Mouse (Mus musculus): ENCODE data around the gene Flt3.

Gene Flt3

DNA sequence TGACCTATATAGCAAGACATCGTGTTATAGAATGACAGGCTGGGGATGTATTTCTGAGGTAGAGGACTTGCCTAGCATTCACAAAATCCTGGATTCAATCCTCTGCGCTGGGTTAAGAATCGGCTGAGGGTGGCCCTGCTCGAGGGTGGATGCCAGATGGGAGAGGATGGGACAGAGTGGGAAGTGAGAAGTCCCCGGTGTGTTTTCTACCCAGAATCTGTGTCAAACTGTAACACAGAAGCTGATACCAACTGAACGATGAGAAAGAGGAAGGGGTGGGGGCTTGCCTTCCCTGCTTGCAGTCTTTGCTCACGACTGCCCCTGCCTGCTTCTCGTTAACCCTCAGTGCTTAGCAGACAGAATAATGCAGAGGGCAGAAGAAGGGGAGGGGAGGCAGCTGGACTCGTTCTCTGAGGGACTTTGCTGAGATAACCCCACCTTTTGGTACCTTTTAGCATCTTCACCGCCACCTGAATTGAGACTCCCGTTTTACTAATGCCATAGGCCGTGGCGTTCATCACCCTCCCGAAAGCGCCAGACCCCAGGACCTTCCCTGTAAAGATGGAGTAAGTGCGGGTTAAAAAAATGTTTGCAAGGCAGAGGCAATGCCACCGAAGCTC, 46.0 kb downstream of the Flt3 start:
- DNase-seq (ENCODE audit: low read depth), result no peak

DNA sequence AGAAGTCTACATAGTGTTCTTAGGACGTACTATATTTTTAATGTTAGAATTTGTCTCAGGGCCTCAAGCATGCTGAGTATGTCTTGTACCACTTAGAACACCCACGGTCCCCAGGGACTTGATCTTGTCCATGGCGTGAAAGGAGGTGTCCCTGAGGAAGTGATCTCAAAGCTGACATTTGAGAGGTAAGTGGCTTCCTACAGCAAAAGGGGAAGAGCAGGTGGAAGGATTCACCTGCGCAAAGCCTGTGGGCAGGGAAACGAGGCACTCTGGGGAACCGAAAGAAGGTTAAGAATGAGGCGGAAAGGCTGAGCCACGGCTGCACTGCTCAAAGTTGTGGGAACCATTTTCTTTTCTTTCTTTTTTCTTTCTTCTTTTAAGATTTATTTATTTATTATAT, 48.4 kb downstream of the Flt3 start:
- DNase-seq (ENCODE audit: low read depth), result no peak

DNA sequence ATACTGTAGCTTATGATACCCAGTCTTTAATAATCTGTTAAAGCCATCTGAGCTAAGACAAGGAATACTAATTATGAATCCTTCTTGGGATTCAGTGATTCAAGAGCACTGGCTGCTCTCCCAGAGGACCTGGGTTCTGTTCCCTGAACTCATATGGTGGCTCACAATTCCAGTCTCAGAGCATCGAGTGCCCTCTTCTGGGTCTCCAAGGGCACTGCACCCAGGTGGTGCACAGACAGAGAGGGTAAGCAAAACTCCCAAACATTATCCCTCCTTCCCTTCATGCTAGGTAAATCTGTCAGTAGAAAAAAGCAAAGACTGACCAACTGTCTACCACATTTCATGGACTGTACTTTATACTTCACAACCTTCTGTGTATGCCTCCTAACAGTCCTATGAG, 54.3 kb downstream of the Flt3 start:
- DNase-seq (ENCODE audit: low read depth), result no peak

DNA sequence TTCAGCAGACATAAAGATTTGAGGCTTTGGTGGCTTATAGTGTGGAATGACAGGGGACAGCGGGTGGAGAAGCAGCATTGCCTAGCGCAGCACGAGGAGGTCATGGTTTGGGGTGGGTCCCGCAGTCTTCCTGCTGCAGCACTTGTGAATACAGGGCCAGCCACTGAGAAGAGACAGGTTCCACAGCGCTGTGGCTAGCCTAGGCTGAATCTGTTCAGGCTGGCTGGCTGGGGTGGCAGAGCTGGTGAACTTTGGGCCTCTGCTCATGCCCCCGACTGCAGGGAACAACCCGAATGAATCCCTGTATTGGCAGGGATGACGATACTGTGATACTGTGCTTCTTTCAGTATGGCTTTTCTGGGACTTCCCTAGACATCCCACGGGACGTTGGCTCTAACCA, 56.4 kb downstream of the Flt3 start:
- DNase-seq (ENCODE audit: low read depth), result no peak

DNA sequence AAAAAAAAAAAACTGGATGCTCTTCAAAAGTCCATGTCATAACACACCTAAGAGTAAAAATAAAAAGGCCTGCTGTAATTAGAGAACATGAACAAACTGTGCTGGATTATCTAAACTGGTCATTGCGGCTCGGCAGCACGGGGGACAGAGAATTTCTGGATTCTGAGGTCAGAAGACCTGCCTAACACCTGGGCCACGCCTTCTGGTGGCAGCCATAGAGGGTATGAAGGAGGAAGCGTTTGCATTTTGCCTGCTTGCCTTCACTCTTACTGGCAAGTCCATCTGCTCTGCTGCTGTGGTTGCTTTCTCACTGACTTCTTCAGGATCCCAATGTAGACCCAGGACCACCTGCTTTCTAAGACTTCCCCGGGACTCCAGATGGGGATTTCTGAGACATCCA, 57.4 kb downstream of the Flt3 start:
- no peak for DNase-seq (ENCODE audit: low read depth)

DNA sequence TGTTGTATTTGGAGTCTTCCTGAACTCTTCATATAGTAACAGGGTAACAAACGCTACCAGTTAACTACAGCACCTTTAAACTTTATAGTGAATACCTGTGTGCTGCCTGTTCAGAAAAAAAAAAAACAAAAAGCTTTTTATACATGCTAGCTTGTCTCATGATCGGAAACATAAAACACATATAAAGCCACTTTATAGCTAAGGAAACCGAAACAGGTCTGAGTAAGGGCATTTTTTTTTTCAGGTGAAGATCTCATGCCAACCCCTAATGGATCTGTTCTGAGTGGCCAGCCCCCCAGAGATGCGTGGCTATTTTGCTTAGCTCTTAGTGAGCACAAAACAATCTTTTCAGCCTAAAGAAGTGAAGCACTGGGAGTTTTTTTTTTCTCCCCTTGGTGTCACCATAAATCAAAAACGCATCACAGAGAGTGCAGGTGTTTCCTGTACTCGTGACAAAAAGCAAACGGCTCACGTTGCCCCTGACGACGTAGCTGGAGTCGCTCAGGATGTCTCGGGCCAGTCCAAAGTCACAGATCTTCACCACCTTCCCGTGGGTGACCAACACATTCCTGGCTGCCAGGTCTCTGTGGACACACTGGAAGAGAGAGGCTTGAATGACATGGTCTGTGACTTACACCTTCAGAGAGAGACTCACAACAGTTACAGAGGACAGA, 59.4 kb downstream of the Flt3 start:
- DNase-seq (ENCODE audit: low read depth), result peak; percentile 63

DNA sequence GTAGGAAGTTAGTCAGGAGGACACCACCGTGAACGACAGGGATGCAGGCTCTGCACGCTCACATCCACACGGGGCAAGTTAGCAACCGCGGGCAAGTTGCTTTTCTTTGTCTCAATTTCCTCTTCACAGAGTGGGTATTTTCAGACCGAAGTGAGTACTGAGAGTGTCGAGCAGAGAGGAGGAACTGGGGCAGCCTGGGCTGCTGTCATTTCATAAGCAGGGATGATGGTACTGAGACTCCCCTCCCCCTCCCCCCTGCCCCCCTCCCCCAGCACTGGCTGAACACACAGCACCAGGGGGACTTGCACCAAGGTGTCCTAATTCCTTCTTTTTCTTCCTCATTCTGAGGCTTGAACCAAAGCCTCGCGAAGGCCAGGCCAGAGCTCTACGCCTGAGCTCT, 60.7 kb downstream of the Flt3 start:
- no peak for DNase-seq (ENCODE audit: low read depth)

DNA sequence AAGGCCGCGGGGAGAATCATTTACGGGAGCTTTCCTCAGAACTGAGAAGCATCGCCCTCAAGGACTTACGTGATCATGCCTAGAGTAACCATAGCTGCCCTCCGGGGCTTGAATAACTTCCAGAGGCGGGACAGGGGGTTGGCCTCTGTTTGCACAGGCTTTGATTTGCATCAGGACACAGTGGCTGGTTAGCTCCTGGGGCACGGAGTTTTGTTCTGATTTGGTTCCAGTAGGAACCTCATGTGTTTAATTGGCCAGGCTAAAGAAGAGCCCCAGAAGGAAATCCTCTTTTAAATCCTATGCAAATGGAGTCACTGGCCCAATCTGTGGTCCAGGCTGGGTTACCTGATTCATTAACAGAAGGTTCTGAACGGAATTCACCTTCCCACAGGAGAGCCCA, 61.3 kb downstream of the Flt3 start:
- DNase-seq (ENCODE audit: low read depth), result no peak

DNA sequence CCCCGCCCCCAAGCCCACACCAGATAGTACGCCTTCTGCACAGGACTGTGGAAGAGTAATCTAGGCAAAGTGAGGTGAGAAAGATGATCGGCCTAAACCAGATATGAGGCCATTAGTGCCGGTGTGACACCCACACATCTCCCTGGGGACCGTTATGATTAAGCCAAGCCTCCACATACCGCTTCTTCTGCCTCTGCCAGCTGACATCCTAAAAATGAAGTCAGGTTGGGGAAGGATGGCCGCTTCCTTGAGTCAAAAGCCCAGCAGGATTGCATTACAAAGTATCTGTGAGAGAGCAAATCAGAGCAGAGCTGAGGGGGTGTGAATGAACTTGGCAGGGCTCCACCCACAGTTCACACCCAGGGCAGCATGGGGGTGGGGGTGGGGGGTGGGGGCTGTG, 67.6 kb downstream of the Flt3 start:
- DNase-seq (ENCODE audit: low read depth), result no peak

DNA sequence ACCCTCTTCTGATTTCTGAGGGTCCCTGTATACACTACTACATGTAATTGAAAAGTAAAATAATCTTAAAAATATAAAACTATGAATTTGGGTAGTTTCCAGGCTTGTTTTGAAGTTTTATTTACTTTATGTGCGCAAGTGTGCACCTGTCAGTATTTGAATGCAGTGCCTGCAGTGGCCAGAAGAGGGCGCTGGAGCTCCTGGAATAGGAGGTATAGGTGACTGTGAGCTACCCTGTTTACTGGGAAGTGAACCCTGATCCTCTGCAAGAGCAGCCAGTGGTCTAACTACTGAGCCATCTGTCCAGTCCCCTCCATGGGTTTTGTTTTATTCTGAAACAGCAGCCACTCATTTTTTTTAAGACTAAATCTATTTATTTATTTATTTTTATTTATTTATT, 68.7 kb downstream of the Flt3 start:
- DNase-seq (ENCODE audit: low read depth), result peak; percentile 59

DNA sequence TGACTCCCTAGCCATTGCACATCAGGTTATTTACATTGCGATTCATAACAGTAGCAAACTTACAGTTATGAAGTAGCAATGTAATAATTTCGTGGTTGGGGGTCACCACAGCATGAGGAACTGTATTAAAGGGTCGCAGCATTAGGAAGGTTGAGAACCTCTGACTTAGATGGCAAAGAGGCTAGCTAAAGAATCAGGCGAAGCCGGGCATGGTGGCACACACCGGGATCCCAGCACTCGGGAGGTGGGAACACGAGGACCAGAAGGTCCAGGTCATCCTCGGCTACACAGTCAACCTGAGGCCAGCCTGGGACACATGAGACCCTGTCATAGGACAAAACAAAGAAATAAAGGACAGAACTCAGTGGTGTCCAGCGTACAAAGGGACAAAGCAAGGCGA, 70.3 kb downstream of the Flt3 start:
- DNase-seq (ENCODE audit: low read depth), result no peak

DNA sequence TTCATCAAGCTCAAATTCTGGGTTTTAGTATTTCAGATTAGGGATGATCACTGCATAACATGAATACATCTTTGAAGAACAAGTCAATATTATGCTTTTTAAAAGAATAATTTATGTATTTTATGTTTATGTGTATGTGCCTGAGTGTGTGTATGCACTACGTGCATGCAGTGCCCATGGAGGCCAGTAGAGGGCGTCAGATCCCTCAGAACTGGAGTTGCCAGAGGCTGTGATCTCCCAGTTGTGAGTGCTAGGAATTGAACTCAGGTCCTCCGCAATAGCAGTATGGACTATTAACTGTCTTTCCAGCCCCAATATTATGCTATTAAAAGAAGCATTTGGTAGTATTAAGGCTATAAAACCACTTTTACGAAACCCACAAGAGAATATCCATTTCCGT, 72.7 kb downstream of the Flt3 start:
- no peak for DNase-seq (ENCODE audit: low read depth)

DNA sequence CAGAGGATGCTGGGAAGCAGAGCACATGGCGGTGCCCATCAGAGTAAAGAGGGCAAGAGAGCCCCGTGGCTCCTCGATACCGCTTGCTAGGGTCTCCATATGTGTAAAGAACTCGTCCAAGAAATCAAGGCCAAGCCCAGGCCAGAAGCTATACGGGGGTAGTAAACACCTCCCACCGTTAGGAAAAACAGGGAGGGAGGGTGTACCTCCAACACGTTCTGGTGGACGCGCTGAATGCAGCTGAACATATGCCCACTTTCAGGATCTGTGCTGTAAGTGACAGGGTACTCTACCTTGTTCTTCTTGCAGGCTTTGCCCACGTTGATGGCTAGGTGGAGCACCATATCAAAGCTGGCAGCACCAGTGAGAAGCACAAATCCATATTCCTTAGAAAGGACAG, 74.4 kb downstream of the Flt3 start:
- no peak for DNase-seq (ENCODE audit: low read depth)

DNA sequence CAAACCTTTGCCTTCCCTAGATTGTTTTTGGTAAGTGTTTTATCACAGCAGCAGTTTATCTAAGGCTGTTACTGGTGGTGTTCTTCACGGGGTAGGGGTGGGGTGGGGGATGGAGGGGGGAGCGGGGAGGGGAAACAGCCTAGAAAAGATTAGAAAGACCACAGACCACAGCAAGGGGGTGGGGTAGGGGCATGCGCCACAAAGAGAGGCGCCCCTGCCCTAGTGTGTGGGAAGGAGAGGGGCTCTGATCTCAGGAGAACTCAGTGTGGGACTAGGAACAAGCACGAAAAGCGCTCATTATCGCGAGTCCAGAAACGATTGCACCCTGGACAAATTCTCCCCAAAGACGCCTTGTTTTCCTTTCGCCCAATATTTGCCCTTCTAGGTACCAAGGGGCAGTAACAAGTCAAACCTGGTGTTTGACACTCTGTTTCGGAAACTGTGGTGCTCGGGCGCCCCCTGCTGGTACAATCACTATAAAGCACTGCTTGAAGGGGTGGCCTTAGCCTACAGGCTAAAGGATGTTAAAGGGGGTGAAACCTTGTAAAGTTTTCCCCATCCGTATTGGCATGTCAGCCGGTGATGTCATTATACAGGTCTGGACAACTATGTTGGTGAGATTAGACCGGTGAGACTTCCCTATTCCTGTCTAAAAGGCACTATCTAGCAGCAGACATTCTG, 76.9 kb downstream of the Flt3 start:
- peak; percentile 78 for DNase-seq (ENCODE audit: low read depth)

DNA sequence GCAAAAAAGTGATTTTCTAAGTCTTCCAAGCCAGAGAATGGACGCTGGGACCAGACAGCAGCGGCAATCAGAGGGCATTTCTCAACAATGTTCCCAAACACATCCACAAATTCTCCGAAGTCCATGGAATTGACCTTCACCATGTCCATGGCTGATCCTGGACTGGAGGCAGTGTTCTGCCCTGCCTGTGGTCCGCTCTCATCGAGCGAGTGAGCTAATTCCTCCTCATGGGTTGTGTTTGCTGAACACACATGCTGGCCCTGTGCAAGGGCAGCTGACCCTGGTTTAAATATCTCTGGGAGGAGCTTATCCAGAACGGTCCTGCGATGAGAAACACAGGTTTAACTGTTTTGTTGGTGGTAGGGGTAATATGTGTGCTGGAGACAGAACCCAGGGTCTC, 78.1 kb downstream of the Flt3 start, which contains the start of gene Urad:
Gene Urad, minus strand, starts transcription at position 258 of the 400 bp plus-strand sequence.
- DNase-seq (ENCODE audit: low read depth), result no peak

DNA sequence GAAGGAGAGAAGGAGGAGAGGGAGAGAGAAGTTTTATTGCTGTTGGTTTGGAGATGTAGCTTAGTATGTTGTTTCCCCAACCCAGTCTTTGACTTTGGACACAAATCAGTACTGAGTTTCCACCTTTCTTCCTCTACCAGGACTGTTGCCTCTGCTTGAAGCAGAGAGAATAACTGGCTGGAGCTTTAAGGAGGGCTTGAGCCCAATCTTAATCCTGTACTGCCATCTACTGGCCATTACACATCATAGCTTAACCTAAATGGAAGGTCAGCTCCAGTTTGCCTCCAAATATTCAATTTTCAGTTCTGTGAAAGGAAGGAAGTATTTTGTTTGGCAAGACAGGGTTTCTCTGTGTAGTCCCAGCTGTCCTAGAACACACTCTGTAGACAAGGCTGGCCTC, 80.6 kb downstream of the Flt3 start:
- no peak for DNase-seq (ENCODE audit: low read depth)

DNA sequence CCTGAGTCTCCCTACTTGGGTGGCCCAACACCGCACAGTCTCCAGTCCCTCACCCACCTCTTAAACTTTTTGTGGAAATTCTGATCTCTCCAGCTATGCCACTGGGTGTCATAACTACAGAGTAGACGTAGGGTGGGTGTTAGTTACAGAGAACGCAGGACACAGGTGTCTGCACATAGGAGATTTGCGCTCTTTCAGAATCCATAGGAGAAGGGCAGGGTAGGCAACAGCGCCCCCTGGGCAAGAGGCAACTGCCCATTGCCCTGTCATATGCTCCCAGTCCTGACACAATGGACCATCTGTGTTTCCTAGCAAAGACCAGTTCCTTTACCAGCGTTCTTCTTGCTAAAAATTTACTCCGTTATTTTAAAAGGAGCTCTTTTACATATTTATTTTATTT, 82.3 kb downstream of the Flt3 start:
- no peak for DNase-seq (ENCODE audit: low read depth)

DNA sequence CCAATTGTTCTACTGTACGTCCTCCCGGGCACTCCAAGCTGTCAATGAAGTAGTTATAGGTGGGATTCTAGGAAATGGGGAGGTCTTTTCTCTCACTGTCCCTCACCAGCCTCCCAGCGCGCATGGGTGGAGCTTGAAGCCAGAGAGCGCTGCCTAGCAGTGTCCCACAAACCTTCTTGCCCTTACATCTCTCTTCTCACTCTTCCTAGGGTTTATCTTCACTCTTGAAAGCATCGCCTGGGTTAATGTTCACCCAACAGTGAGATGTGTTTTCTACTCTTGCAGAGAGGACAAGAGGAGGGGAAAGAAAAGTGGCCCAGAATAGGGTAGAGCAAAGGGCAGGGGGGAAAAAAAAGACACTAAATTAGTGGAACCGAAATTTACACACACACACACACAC, 83.0 kb downstream of the Flt3 start:
- no peak for DNase-seq (ENCODE audit: low read depth)

DNA sequence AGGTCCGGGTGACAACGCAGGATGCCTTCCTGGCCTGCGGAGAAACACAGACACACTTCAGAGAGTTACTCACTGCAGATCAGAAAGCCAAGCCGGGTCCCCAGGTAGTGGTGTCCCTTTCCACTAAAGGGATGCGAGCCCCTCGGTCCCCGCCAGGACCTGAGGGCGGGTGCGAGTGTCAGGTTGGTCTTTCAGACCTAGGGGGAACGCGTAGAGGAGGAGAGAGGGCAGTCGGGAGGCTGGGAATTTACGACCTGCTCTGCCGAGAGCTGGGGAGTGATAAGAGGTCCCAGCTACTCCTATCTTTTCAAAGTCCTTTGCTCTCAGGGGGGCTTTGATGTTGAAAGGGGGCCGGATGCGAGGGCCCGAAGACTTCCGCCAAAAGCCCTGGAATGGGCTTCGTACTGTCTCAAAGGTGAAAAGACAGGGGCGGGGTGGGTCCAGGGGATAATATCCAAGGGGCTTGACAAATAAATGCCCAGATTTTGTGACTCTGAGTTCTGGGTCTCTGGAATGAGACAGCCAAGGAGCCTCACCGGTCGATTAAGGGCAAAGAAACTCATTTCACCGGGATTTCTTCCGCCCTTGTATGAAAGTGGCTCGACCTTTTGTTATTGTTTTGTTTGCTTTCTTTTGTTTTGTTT, 84.7 kb downstream of the Flt3 start:
- no peak for DNase-seq (ENCODE audit: low read depth)

DNA sequence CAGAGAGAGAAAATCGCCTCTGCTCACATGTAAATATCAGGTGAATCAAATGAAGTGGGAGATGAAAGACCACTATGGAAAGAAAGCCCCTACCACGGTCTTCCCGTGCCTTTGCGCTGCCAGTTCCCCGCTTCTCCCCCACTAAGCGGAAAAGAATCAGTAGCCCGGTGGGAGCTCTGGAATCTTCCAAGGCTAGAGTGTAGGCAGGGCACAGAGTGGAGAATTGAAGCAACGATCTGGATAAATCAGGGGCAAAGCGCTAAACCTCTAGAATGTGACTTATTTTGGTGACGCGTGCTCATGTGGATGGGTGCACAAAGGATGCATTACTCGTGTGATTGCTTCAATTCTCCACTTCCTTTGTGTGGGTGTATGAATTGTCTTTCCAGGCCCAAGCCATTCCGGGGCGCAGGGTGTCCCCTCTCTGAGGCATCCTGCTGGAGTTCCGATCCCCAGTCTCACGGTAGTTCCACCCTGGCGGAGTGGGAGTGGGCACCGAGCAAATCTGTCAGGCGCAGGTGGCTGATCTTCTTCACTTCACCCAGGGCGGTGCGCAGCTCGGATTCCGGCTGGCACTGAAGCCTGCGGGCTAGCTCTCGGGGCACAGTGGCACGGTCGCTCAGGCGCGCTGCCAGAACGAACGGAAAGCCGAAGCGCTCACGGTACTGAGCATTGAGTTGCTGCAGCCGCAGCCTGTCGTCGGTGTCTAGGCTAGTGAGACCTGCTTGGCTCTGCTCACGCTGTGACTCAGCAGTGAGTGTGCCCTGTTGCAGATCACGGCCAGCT, 85.5 kb downstream of the Flt3 start:
- no peak for DNase-seq (ENCODE audit: low read depth)

DNA sequence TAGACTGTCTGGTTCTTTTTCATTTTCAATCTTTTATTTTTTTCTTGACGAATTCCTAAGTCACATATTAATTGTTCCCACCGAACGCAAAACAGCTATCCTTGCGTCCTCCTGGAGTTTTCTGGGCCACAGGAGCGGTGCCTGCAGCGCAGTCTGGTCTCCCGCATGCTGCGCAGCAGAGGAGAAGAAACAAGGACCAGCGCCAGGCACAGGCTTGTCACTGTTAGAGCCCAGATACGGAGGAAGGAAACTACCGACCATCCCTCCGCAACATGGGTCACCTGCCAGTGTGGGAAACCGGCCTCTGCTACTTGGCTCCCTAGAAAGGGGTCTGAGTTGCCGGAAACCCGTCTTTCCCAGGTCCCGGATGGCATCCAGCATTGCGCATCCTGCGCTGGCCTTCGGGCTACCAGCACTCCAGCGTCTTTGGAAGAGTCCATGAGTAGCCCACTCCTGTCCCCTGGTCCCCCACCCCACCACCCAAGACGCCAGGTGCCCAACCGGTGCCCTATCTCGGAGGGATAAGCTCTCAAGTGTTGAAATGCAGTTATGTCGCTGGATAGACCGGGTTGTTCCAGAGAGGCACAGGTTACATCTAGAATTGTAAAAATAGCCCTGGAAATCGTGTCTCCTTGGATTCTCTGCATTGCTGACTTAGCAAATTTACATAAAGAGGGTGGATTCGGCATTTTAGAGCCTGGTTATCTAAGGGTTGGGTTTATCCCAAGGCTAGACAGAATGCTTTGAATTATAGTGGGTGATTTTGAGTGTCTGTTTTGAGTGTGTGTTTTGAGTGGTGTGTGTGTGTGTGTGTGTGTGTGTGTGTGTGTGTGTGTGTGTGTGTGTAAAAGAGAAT, 87.2 kb downstream of the Flt3 start:
- no peak for DNase-seq (ENCODE audit: low read depth)
